Mouse (Mus musculus): Measurements from ENCODE around the gene Nmur1.

GRCm38 (mm10) chr1:86406914-86407313 is 19.1 kb downstream of the Nmur1 start:
- TF ChIP-seq POLR2A (IDR thresholded peaks at IDR 0.05; ENCODE audit: control insufficient read depth in 1 of 2, insufficient read depth in 1 of 2, low read depth in 1 of 2, low read length in 2 of 2, poor library complexity in 1 of 2) (no peak), TAL1 (IDR thresholded peaks at IDR 0.05; ENCODE audit: low read length) (no peak), SIN3A (IDR thresholded peaks at IDR 0.05; ENCODE audit: low read length) (no peak), CTCF (IDR thresholded peaks at IDR 0.05 in 2 of 3, conservative IDR thresholded peaks at IDR 0.05 in 1 of 3; ENCODE audit: control insufficient read depth in 1 of 3, insufficient read depth in 1 of 3, low read depth in 2 of 3, low read length in 3 of 3, poor library complexity in 1 of 3, severe bottlenecking in 1 of 3) (no peak), USF1 (IDR thresholded peaks at IDR 0.05; ENCODE audit: low read depth, low read length) (no peak), MEF2A (IDR thresholded peaks at IDR 0.05; ENCODE audit: extremely low read depth, insufficient replicate concordance, low read depth, low read length, poor library complexity, severe bottlenecking) (no peak)
